Mouse (Mus musculus): ENCODE data around the gene Pcsk5.

Pcsk5 gene

DNA sequence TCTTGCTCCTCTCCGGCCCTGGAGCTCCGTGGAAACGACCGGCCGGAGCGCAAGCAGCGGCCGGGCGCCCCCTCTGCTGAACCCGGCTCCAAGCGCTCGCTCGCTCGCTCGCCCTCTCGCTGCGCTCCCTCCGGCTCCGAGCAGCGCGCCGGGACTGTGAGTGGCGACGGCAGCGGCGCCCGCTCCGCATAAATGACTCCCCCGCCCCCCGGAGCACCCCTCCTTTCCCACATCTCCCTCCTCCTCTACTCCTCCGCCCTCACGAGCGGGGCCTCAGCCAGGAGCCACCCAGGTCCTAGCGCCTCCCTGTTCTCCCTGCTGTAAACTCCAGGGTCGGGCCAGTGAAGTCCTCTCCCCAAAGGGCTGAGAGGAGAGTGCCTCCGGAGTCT is at the start of gene Pcsk5:
TSS of gene Pcsk5 (minus strand) at position 162 of the 389 bp plus-strand sequence.
- peak; percentile 99 for DNase-seq

DNA sequence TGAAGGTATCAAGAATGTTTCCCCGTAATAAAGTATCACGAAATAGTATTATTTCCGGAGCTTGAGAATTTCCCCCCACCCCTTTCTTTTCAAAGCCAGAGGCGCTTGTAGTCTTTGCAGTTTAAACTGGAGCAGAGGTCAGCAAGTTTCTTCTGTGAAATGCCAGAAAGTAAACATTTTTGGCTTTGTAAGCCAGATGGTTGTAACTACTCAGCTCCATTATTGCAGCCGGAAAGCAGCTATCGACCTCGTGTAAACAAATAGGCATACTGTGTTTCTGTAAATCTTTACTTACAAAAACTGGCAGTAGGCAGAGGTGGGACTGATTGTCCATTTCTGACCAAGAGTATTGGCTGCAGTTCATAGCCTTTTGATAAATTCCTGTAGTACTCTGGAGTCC is 38.4 kb upstream of the Pcsk5 start:
- no peak for DNase-seq

DNA sequence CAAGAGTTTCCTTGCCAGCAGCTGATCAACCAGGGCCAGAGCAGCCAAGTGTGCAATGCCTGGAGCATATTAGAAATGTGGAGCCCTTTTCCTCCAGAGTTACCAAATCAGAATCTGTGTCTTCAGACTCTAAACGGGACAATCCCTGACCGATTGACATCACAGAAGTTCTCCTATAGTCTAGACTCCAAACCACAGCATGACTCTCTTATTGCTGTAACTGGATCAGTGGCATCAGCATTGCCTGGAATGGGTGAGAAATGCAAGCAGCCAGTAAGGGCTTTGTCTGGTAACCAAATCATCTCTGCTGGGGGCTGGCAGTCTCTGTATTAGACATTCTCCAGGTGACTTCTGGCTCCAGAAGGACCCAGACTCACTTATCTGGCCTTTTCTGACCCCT is 37.0 kb upstream of the Pcsk5 start:
- no peak for DNase-seq

DNA sequence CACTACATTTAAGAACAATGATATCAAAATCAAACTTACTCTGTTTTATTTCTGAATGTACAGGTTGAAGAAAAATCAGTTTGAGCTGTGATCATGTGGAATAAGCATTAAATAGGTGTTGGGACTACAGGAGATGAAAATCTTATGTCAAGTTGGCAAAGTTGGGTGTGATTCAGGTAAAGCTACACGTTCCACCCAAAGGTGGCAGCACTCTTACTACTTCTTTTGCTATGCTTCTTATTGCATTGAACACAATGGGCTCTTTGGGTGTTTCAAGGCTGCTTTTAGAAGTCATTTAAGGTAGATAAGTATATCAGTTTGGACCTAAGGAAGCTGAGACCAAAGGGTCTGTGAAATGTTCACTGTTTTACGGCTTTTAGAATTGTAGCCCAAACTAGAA is 36.3 kb upstream of the Pcsk5 start:
- no peak for DNase-seq

DNA sequence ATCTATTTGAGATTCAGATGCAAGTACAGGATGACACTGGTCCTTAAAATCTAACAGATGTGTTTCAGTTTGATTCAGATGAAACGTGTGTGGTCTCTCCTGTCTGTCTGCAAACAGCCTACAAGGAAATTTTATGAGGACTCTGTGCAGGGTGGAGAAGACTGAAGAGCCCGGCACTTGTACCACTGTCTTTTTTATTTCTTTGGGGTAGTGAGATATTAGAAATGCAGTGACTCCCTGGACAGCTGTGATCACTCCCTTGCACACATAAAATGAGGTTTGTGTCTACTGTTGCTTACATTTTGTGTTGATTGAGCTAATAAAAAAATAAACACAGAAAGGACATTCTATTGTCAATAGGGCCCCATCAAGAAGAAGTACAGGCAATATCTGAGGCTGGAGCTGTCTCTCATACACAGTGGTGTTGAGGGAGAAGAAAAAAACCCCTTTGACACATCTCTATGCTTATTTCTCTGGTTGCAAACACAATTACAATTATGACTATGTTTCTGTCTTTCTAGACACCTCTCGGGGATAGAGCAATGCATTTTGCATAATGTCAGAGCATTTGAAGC is 29.0 kb upstream of the Pcsk5 start:
- no peak for DNase-seq

DNA sequence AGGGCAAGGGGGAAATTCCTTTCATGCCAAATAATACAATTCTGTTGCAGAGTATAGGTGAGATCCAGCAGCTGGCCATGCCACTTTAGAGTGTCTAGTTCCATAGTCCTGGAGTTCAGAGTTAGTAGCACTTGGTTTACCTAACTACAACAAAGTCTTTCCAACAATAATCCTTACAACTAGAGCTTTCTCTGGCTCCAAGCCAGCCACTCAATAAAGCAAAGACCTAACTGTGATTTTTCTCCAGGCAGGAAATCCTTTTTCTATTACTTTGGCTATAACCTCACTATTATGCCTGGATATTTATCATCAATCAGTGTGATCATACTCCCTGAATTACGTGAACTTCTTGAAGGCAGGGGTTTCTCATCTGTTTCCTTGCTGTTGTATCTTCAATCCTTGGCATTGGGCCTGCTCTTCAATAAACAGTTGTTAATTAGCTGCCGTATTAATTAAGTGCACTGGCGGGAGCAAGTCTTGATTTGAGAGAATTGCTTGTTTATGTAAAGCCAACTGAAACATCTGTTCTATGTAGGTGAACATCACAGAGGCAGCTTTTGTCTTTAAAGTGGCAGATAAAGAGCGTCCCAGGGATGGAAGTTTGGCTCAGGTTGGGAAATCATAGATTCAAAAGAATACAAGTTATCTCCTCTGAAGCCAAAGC is 23.1 kb upstream of the Pcsk5 start:
- DNase-seq = no peak

DNA sequence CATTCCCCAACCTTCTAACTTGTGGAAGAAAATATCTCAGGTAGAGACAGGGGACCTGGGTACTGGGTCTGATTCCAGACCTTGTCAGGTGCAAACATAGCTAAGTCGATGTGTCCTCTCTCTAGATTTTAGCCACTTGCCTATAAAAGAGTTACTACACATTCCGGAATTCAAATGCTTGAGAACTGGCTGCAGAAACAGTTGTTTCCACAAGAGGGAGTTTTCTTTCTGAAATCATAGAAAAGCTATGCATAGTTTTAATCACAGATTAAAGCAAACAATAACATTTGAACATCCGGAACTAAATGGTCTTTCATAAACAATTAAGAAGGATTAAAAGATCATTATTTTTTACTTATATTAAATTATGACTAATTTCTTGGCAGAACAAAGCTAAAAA is 19.3 kb upstream of the Pcsk5 start:
- DNase-seq = no peak

DNA sequence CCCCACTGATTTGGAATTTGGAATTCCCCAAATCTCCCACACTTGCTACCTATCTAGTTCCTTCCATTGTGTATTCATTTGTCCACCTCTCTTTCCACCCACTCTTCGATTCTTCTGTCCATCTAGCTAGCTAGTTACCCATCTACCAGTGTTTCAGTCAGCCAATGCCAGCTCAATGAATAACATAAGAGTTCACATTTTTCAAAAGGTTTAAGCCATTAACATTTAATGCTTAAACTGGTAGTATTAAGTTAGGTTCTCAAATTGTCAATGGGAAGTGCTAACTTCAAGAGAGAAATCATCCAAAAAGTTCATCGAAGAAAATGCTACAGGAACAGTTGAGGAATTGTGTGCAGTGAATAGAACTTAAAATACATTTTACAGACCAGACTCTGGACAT is 11.0 kb upstream of the Pcsk5 start:
- no peak for DNase-seq

DNA sequence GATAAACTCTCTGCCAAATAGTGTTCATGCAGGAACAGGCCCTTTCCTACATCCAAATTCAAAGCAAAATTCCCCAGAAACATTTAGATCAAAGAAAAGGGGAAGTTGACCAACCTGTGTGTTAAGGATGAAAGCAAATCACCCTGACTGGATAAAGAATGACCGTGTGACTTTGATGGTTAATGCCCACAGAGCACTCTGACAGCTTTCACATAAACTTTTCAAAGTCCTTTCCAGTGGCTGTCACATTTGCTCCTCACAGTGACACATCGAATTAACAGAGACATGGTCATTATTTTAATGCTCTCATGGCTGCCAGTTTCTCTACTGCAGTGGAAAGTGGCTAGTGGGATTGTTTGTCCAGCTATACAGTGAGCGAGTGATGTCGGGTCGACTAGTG is 8.5 kb upstream of the Pcsk5 start:
- DNase-seq = no peak

DNA sequence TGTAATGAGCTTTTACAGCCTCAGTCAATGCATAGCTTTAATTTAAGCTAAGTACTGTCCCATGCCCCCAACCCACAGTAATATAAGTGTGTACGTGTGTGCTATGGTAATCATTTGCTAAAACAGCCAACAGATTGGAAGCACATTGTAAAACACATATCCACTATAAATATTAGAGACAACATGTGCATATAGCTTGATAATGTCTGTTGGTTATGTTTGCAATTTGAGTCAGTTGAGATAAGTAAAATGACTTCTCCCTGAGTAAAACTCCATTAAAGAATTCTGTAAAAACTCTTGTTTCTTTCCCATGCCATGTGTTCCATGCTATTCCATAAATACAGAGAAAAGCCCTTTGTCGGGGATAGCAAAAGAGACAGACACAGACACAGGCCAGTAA is 4.2 kb upstream of the Pcsk5 start:
- no peak for DNase-seq

DNA sequence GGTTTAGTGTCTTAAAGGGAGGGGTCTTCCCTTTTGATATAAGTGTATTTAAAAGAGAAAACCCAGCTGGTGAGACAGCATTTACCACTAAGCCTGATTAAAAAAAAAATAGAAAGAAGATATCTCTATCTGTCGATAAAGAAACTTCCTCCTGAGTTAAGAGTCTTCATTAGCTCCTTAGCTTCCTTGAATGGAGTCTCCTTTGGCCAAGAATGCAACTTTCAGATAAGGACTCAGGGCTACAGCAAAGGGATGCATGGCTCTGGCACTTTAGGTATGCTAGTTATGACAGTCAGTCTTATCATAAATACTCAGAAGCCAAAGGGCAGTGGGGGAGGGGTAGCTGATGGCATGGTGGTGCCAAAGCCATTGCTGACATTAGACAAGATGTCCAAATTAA is 2.4 kb upstream of the Pcsk5 start:
- no peak for DNase-seq

DNA sequence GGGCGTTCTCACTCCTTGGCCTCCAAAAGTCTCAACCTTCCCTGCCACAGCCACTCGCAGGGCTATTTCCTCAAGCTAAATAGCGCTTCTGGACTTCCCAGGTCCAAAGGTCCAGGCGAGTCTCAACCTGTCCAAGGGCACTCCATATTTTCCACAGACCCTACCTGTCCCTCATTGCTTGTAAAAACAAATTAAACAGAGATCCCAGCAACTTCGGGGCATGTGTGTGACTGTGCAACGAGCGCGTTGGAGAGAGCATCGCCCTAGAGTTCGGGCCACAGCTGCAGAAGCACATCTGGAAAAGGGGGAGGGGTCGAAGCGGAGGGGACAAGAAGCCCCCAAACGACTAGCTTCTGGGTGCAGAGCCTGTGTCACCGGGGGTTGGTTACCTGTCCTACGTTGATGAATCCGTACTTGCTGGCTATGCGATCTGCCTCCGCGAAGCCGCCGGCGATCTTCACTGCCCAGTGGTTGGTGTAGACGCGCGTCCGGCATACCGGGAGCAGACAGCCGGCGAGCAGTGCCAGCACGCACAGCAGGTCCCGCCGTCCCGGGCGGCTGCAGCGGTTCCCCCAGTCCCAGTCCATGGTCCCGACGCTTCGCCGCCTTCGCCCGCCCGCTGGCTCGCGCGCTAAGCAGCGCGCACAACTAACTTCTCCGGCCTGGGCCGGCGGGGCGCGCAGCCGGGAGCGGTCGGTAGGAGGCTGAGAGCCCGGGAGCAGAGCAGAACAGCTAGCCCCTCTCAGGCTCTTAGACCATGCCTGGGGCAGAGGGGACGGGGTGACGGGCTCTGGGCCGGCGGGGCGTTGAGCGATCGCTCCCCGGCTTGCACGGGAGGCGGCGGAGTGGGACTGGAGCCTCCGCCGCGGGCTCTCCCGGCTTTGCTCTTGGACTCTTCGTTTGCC is 614 bp downstream of the Pcsk5 start:
- peak; percentile 92 for DNase-seq

DNA sequence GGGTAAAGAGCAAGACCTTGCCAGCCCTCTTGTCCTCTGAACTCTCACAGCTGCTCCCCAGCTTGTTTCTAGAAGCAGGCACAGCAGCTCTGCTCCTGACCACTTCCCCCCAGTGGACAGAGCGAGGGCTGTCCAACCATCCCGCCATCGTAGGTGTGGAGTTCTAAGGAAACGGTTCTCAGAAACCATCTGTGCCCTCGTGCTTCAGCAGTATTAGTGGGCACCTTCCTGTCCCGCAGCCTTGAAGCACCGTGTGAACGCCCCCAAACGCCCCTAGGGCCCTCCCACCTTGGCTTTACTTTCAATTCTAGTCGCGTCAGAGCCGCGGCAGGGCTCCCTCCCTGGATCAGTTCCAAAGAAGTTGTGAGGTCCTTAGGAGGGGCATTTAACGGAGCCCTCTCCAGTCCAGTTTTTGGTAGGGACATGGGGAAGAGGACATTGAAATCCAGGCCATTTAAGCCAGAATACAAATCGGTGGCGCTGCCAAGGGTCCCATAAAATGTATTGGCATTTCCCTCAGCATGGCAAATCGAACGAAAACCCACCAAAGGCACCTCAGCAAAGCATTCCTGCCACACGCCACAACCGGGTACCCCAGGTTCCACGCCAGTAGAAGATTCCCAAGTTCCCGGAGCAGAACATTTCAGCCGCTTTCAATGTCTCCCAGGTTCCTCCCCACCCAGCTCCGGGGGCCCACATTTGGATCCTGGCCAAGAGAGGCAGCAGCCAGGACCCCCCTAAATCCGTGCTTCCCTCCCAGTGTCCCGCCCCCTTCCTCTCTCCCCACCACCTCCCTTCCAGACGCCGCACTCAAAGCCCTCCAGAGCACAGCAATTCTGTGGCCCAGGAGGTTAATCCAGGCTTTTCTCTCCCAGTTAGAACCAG is 1.5 kb downstream of the Pcsk5 start:
- DNase-seq = peak; percentile 94

DNA sequence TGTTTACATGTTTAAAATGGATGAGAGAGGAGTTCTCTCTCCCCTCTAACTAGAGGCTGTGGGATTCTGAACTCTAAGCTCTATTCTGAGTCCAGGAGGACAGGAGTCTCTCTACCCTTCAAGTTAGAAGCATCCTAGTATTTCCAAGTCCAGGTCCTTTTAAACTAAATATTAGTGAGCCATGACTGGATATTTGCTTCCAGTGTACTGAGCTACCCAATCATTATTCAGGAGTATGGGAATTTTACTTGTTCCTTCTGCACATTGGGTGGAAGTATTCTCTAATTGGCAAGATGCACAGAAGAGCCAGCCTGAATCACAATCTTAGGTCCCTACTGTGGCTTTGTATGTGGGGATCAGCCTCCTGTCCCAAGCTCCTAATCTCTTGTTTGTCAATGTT is 2.5 kb downstream of the Pcsk5 start:
- DNase-seq = no peak

DNA sequence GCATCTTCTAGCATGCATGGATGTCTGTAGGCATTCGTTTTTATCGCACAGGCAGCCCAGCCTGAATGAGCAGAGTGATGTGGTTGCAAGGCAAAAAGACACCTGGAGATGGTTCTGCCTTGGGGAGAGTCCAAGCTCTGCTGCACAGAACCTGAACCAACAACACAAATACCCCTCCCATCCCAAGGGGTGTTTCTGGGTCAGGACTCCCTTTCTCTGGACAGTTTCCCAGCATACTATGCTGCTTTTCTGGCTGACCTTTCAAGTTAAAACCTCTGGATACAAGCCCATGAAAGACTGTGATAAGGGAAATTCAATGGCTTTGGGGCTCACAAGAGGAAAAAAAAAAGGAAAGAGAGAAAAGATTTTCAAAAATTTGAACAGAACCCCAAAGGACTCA is 6.1 kb downstream of the Pcsk5 start:
- no peak for DNase-seq

DNA sequence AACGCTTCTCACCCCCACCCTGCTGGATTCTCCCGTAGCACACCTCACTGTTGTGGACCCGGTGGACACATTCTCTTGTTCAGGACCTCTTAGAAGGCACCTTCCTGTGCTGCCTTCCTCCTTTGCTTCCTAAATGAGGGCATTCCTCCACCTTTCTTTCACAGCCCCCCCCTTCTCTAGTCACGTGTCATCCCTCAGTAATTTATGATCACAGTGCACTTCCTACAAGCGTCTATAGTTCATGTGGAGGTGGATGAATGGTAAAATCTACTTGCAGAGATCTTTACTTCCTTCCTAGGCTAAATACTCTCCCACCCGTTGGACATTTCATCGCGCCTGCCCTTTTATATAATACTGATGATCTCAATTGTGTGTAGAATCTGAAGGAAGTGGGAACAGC is 9.0 kb downstream of the Pcsk5 start:
- DNase-seq = no peak

DNA sequence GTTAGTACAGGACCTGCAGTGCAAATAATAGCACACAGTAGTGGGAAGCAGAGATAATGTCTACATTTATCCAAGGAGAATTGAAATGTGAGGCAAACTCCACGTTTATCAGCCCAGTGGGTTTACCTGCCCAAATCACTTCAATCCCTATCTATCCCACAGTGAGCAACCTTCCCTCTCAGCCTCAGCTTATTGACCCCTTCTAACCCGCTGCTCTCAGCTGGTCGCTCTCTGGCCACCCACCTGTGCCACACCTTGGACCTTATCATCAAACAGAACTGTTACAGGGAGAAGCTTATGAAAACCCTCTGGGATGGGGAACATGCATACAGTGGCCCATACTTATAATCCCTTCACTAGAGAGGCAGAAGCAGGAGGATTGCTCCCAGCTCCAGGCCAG is 10.7 kb downstream of the Pcsk5 start:
- DNase-seq = no peak

DNA sequence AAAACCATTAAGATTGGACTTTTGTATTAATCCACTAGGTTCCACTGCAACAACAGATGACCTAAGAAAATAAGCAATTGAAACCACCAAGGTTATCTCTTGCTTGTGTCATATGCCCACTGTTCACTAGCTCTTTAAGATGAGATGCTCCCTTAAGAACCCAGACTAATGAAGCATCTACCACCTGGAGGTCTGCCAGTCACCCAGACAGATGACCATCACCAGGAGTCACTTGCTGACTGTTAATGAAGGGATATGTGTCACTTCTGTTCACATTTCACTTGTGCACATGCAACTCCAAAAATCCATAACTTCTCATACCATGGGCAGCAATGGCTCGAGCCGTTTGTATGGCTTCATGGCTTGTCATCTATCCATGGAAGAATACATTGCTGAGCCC is 17.4 kb downstream of the Pcsk5 start:
- no peak for DNase-seq

DNA sequence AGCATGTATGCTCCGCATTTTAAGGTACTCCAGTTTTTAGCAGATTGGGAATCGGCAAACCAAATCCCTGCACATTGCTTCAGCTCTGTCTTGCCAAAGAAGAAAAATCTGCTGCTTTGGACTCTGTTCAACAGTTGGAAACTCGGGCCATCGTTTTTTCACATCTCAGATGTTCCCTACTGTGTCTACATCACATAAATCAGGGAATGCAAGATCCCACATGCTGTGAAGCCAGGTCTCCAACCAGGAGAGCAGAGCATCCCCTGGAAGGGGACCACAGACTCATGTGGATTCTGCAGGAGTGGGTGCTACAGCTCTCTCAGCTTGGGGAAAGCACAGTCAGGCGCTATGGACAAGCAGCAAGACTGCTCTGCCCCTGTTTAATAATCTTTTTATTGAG is 18.4 kb downstream of the Pcsk5 start:
- DNase-seq = no peak

DNA sequence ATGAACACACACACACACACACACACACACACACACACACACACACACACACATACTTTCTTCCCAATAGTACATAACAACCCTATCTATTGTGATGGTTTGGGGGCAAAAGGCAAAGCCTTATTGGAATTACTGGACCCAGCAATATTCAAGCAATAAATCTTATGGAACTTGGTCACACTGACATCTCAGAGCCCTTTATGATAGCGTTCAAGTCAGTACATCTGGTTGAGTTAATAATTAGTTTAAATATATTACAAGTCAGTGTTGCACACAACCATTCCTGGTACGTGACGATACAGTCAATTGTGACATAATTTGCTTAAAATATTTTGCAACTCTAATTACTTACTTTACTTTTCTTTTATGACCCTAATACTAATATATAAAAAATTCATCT is 22.4 kb downstream of the Pcsk5 start:
- no peak for DNase-seq

DNA sequence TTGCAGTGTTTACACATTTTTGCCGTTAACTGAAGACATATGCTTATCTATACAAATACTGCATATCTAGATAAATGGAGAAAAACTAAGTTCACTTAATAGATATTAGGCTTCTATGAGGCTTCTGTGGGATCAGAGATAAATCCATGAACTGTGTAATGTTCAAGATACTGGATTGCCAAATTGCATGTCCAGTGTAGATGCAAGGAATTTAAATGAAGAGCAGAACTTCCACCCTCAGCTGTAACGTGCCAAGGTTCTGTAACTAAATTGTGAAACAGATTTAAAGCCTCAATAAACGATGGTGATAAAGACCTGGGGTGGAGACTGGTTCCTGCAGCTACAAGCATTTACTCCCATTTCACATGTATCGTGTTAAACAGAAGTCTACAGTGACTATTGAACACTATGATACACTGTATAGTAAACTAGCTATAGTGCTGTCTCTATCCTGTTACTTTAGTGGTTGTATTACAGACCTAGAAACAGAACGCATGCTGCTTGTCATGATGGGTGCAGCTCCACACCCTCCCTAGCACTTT is 23.9 kb downstream of the Pcsk5 start:
- DNase-seq = no peak

DNA sequence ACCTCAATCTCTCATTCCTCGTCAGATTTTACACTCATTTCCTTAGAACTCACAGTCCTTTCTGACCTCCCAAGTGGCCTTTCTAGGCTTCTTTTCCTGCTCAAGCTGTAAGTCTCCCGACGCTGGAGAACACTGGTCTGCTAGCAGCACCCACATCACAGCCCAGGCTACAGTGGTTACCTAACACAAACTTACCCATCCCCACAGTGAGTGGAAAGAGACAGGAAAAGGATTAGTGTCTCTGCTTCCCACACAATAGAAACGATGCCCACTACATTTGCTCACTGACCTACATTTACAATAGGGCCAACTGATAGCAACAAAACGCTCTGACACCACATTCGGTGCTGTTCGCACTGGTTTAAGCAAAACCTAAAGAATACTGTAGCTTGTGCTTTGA is 24.8 kb downstream of the Pcsk5 start:
- no peak for DNase-seq

DNA sequence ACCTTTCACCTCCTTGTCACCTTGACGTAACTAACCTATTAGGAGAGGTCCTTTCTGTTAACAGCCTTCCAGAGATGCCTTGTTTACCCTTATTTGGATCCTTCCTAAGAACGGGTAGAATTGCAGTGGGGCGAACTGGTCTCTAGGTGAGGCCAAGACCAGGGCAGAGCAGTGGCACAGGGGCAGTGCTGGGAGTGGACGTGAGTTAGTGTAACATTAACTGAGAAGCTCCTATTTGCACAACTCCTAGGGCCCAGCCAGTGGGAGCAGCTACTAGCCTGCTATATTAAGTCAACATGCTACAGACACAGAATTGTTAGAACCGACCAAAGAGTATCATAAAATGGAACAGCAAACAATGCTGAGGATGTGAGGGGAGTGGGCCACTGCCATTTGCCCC is 30.8 kb downstream of the Pcsk5 start:
- no peak for DNase-seq

All from heart, adult 11 months (tissue).